Mouse (Mus musculus) urinary bladder, postnatal 4 days (tissue): ENCODE results near the gene Kat7.

ENCODE experiments used
- DNase-seq, 2 experiments: peaks; one replicate each; pipeline ENCODE4 v3.0.0; 2021 to 2022; ENCODE audit warnings: low spot score in 2 of 2

The Kat7 gene

GRCm38 (mm10) chr11:95279061-95279659 lies 30.9 kb downstream of the Kat7 start:
- DNase-seq = no peak

DNA sequence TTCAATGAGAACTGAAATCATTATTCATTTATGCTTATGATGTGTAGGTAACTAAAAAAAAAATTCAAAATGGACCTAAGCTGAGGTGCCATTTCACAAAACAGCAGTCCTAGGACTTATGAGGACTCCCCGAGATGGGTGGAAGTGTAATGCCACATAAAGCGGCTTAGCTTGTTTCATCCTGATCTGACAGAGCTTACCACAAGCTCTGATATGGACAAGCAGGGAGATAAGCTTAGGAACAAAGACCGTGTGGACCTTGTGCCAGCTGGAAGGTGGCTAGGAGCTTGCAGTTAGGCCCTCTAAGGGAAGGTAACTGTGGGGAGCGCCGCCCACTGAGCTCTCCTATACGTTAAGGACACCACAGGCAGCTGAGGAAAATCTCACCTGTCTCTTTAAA lies 34.0 kb downstream of the Kat7 start:
- no peak for DNase-seq

- DNase-seq = no peak
These were observed 35.4 kb downstream of the Kat7 start for GRCm38 (mm10) chr11:95274613-95275012.

GRCm38 (mm10) chr11:95273661-95274060 lies 36.4 kb downstream of the Kat7 start:
- no peak for DNase-seq

GRCm38 (mm10) chr11:95266540-95267245 lies 43.4 kb downstream of the Kat7 start:
- no peak for DNase-seq

DNA sequence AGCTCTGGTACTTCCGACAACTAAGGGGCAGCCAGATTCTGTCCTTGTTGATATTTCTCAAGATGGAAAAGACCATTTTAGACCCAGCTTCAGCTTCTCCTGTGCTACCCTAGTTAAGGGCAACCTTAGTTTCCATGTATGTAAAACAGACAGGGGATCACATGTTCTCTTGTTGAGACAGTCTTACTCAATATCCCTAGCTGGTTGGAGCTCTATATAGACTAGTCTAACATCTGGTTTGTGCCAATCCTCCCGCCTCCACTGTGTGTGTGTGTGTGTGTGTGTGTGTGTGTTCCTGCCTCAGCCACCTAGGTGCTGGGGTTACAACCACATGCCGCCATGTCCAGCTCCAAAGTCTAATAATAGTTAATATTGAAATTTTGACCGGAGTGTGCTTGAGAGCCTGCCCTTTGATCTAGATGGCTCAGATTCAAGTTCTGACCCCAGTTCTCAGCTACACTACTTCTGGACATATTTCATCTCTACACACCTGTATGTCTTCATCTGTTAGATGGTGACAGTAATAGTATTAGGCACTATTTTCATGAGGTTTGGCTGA lies 45.5 kb downstream of the Kat7 start:
- no peak for DNase-seq

- DNase-seq = peak in 1 of 2 experiments; percentile 60
These were observed 46.1 kb downstream of the Kat7 start for GRCm38 (mm10) chr11:95263816-95264454.

GRCm38 (mm10) chr11:95261178-95261751 lies 48.8 kb downstream of the Kat7 start, which contains the start of gene Tac4:
Tac4 (plus strand) TSS chr11:95261529.
- DNase-seq = no peak

DNA sequence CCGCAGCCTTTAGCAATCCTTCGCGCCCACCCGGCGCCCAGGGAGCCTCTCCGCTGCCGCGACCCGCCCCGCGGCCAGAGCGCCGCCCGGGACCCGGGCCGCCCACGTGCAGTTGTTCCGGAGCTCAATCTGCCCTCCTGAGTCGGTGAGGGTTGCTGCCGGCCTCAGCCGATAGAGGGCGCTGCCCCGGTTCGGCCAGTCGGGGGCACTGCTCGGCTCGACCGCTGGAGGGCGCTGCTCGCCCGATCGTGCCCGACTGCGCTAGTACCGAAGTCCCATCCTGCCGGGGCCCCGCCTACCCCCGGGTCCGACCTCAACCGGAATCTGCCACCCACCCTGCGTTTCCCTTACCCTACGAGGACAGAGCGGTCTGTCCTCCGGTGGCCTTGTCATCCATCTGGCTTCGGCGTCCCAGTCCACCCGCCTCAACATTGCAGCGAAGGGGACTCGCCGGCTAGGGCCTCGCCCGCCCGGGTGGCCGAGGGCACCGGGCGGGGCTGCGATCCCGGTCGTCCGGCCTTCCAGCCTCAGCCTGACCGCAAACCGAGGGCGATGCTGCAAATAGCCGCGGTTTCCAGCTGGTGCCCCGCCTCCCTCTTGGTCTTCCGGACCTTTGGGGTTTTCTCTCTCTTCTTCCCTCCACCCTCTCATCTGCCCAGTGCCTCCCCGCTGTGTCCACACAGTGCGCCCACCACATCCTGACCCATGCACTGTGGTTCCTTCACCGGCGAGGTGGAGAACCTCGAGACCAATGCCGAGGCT lies 50.8 kb downstream of the Kat7 start:
- DNase-seq = peak; percentile 91

DNA sequence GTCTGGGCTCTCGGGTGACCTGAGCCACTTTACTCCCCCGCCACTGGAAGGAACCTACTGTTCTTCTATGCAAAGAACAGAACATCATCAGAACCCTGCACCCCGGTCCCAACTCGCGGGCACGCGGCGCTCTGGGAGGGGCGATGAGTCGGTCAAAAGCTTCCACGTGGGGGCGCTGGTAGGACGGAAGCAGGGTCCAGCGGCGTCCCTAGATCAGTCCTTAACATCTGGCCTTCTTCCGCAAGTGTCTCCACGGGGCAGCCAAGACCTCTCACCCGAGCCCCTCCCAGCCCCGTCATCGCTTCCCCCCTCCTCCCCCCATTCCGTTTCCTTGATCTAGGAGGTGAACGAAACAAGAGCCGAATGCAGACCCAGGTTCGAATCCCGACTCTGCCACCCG lies 51.6 kb downstream of the Kat7 start:
- peak; percentile 76 to 91 for DNase-seq

DNA sequence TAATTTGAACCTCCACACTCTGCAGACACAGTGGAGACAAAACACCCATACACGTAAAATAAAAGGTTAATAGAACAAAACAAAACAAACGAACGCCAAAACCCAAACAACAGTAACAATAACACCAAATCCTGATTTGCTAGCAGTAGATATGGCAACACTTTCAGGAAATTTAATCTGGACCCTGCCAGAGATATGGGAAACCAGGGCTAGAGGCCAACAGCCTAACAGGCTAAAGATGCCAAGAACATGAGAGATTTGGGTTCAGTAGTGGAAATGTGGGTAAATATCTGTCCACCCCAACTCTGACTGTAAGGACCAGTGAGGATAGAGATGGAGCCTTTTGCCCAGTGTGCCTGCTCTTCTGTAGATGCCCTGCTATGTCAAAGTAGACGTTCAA lies 52.1 kb downstream of the Kat7 start:
- DNase-seq = no peak

GRCm38 (mm10) chr11:95255747-95256146 lies 54.3 kb downstream of the Kat7 start:
- DNase-seq = no peak

DNA sequence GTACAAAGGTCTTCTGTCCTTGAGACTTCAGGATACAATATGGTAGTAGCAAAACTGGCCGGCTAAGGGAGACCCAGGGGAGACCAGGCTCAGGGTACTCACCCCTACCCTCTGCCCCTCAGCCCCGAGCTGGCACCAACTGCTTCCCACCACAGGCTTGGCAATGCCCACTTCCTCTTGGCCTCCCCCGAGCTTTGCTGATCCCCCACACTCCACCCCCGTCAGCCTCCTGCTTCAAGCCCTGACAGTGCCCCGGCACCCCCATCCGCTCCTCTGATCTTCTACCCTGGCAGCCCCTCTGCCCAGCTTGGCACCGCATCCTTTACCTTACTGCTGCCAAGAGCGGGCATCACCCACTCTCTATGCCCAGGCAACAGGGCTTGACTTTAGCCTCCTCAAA lies 55.9 kb downstream of the Kat7 start:
- no peak for DNase-seq

- no peak for DNase-seq
These were observed 57.9 kb downstream of the Kat7 start for GRCm38 (mm10) chr11:95252104-95252503.

GRCm38 (mm10) chr11:95251295-95251694 lies 58.8 kb downstream of the Kat7 start:
- peak; percentile 63 to 83 for DNase-seq

DNA sequence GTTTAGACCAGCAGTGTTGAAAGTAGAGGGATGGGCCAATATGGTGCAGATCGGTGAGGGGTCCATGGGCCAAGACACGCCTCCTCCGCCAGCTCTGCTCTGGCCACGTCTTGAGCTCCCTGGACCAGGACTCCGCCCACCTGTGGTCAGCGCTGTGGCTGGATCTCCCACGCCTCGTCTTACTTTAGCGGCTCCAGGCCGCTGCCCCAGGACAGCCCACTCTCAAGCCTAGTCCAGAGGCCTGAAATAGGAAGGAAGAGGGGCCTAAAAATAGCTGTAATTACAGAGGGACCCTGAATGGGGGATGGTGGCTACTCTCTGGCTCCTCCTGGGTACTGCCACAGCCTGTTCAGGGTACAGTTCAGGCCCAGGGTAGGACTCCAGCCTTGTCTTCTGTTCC lies 59.9 kb downstream of the Kat7 start:
- DNase-seq = no peak

- no peak for DNase-seq
These were observed 63.0 kb downstream of the Kat7 start for GRCm38 (mm10) chr11:95247065-95247464.

DNA sequence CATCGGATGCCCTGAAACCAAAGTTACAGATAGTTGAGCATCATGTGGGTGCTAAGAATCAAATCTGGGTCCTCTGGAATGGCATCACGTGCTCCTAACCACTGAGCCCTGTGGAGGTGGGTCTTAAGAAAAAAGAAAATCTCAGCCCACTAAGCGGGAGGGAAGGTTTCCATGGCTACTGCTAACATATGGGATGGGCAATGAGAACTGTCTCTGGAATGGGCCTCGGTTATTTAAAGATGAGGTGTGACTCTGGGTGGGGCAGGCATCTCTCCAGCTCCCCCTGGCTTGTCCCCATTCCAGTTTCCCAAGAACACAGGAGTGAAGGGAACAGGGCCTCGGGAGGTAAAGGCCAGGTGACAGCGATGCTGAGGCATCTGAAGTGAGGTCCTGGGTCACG lies 64.6 kb downstream of the Kat7 start:
- no peak for DNase-seq

GRCm38 (mm10) chr11:95242653-95243052 lies 67.4 kb downstream of the Kat7 start:
- no peak for DNase-seq

DNA sequence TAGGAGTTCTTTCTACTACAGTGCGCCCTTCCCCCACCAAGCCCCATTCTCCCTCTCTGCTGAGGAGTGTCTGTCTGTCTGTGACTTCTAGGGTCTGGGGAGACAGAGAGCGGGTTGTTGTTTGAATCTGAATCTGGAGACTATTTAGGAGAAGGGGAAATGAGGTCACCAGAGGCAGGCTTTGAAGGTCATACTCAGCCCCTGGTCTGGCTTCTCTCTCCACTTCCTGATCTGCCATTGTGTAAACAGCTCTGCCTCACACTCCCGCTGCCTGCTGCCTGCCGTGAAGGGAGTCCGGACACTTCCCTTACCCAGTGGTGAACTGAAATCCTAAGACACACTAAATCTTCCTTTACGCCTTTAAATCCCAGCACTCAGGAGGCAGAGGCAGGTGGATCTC lies 71.6 kb downstream of the Kat7 start:
- DNase-seq = no peak

DNA sequence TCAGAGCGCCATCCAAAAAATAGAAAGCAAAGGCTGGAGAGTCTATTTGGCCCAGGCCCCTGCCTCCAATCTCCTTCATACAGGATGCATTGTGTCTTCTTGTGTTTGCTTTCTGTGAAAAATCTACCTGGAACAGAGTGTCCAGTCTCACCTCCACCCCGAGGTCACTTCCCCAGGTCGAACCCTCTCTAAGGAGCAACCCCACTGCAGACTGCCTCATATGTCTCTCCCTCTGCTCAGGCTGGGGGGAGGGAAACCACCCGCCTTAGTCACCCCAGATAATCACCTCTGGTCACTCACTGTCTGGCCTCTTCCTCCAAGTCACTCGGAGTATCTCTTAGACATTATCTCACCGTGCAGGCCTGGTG lies 77.7 kb downstream of the Kat7 start:
- DNase-seq = no peak
